Mouse (Mus musculus) adrenal gland, adult (tissue): ENCODE results near the gene Asb10.
"Not testable (repeated sequence)": the region's sequence is repeated elsewhere in the genome, so short reads cannot be mapped to it uniquely, and the experiment has no call there.

Experiments used
- DNase-seq, 2 experiments: peaks; one replicate each; pipeline ENCODE4 v3.0.0; 2022 to 2023; ENCODE audit warnings: low spot score in 1 of 2; ENCODE audit not compliant: inconsistent age in 2 of 2

Asb10 gene

GRCm38 (mm10) chr5:24540387-24541143, at the start of gene Asb10:
Gene Asb10, minus strand, starts transcription at chr5:24540978.
- DNase-seq = peak; percentile 35 to 76

GRCm38 (mm10) chr5:24589511-24590500, 49.0 kb upstream of the Asb10 start:
- DNase-seq = no peak

- DNase-seq = no peak
Observed at GRCm38 (mm10) chr5:24587200-24587577, 46.4 kb upstream of the Asb10 start.

- peak; percentile 85 to 94 for DNase-seq
Observed at GRCm38 (mm10) chr5:24586547-24587199, 45.9 kb upstream of the Asb10 start, which contains the start of gene Chpf2. Gene Chpf2, plus strand, starts transcription at chr5:24586741.

- DNase-seq = no peak
Observed at GRCm38 (mm10) chr5:24586106-24586505, 45.3 kb upstream of the Asb10 start.

- no peak for DNase-seq
Observed at GRCm38 (mm10) chr5:24578109-24578963, 37.6 kb upstream of the Asb10 start.

GRCm38 (mm10) chr5:24577183-24577929, 36.6 kb upstream of the Asb10 start, which contains the start of gene Abcf2:
Gene Abcf2, minus strand, starts transcription at chr5:24577467.
- peak; percentile 100 for DNase-seq

- no peak for DNase-seq
Observed at GRCm38 (mm10) chr5:24576801-24577182, 36.0 kb upstream of the Asb10 start.

- no peak for DNase-seq
Observed at GRCm38 (mm10) chr5:24575948-24576347, 35.2 kb upstream of the Asb10 start.

GRCm38 (mm10) chr5:24556709-24557108, 15.9 kb upstream of the Asb10 start, which contains the start of gene 4931409K22Rik:
Gene 4931409K22Rik, minus strand, starts transcription at chr5:24556809.
- no peak for DNase-seq

- DNase-seq = not testable (repeated sequence)
Observed at GRCm38 (mm10) chr5:24555335-24555734, 14.6 kb upstream of the Asb10 start.

- peak in 1 of 2 experiments; percentile 68 for DNase-seq
Observed at GRCm38 (mm10) chr5:24553621-24554244, 13.0 kb upstream of the Asb10 start.

- no peak for DNase-seq
Observed at GRCm38 (mm10) chr5:24551317-24551688, 10.5 kb upstream of the Asb10 start.

- no peak for DNase-seq
Observed at GRCm38 (mm10) chr5:24550598-24551316, 10.0 kb upstream of the Asb10 start.

GRCm38 (mm10) chr5:24542643-24543042, 1.9 kb upstream of the Asb10 start:
- DNase-seq = no peak

- no peak for DNase-seq
Observed at GRCm38 (mm10) chr5:24541144-24541569, 379 bp upstream of the Asb10 start.

GRCm38 (mm10) chr5:24539571-24540296, 1.0 kb downstream of the Asb10 start:
- DNase-seq = no peak

- no peak for DNase-seq
Observed at GRCm38 (mm10) chr5:24537618-24538017, 3.2 kb downstream of the Asb10 start.
